Mouse (Mus musculus) large intestine, adult 2 months (tissue): Measurements from ENCODE around the gene Defb36. TPM values are rescaled to one million over a fixed set of nuclear protein-coding genes. Genes with fewer than 3 reads are reported as not detected.
A peak's percentile ranks its signal among the peaks of the same experiment; 100 is the strongest.

Source experiments
- DNase-seq: peaks from one replicate; pipeline ENCODE4 v3.0.0-alpha.2; 2012; ENCODE audit warnings: low read depth, low spot score
- WGBS: fragments of 180-500 bp; shearing (Covaris S2); methylation state at CpG from one replicate; pipeline ENCODE4 v1.1.7; 2018; 5-methylcytosine and 5-hydroxymethylcytosine counted together
- polyA plus RNA-seq: library from polyadenylated mRNA; depleted of rRNA; stranded (reverse); fragments of >200 nt; gene quantifications from 2 replicates; pipeline ENCODE4 v1.2.3, GENCODE M21; 2012; rRNA removed

The Defb36 gene
- polyA plus RNA-seq: not detected in 2 replicates

DNA sequence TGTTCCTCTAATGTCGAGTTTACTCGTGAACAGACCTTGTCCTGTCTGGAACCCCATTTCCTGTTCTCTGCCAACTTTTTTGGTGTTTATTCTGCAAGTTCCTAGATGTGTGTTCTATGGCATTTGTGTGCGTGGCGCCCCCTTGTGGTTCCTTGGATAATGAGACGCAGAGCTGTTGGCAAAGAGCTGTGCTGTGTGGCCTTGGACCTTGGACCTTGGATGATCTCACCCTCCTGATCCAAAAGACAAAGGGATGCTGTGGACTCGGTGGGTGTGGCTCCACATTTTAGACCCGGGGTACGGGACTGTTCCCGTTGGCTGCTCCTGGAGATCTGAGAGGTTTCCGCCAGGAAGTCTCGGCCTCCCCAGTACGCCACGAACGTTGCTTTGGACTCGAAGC lies at the start of gene Defb36:
Gene Defb36, plus strand, starts transcription at position 271 of the 400 bp plus-strand sequence.
- DNase-seq: no peak
- WGBS: 63% methylated on average over 15 of the region's 15 CpGs

DNA sequence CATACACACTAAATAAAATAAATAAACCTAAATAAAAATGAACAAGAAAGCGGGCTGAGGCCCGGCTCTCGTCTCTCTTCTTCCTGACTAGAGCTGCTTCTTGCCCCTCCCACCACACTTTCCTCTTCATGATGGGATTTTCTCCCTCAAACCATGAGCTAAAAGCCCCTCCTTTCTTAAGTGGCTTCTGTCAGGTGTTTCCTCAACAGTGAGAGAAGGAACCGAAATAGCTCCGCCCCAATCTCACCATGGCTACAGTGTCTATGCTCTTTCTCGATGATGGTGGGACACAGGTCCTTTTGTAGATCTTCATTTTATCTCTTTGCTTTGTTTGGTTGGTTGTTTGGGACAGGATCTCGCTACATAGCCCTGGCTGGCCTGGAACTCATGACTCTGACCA lies 47.5 kb upstream of the Defb36 start:
- WGBS: 82% methylated on average over 7 of the region's 7 CpGs
- no peak for DNase-seq

DNA sequence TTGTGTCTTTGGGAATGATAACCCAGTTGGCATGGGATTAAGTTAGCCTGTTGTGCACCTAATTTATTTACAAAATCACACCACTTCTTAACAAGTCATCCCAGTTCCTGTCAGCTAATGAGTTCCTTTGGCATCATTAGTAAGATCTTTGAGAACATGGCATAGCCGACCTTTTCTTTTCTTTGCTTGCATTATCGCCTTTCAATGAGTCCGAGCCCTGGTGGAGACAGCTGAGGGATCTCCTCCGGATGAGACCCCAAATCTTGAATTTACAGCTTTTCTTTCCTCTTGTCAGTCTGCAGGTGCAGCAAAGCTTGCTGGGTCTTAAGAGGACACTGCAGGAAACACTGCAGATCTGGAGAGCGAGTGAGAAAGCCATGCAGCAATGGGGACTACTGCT lies 35.1 kb upstream of the Defb36 start, which contains the start of gene Gm17416:
Gene Gm17416, plus strand, starts transcription at position 301 of the 400 bp plus-strand sequence.
- DNase-seq: no peak
- 93% methylated on average over 5 of the region's 5 CpGs for WGBS

DNA sequence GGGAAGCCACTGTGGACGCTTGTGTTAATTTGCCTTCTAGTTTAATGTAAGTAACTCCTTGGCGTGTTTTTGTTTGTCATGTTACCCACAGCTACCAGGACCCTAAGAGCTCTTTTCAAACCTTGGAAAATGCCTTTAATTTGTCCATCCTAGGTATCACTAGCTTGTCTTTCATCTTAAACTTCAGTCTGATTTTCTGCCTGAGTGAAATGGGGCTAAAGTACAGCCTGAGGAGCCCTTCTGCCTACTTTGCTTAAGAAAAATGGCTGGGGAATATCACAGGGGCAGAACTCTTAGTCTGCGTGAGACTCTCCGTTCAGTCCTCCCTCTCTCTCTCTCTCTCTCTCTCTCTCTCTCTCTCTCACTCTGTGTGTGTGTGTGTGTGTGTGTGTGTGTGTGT lies 34.2 kb upstream of the Defb36 start:
- DNase-seq: no peak
- WGBS: 71% methylated on average over 4 of the region's 4 CpGs

DNA sequence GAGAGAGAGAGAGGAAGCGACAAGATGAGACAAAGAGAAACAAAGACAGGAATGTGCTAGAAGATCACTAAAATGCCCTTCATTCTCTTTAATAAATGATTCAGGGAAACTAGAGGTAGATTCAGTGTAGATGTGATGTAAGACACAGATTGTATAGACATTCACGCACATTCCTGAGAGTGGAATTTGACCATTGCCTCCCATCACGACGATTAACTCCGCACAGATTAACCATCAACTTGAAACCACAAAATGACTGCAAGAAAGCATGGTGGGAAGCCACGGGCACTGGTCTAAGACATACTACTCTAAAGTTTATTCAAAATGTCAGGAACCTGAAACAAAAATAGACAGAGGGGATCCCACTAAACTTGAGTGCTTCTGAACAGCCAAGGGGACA lies 33.8 kb upstream of the Defb36 start:
- no peak for DNase-seq
- WGBS: 31% methylated on average over 6 of the region's 6 CpGs

DNA sequence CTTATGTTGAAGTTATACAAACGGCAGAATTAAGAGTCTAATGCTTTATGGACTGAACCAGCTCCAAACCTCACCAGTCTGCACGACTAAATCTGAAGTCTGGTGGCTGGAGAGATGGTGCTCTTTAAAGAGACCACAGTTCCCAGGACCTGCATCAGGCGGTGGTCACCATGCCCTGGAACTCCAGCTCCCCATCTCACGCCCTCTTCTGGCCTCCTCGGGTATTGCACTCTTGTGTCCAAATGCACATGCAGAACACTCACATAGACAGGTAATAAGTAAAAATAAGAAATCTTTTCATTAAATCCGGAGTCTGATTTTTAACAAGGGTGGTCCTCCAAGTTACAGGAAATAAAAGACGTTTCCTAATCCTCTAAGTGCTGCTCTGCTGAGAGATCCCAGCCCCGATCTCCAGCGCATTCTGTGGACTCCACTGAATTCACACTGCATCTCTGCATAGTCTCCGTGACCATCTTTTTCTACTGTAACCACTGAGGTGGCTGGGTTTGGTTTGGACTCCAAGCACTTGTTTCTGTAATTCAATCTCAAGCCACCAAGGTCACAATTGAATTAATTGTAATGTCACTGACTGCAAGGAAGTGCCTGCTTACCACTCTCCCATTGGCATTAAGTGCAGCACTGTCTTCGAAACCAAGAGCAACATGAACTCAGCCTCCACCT lies 31.9 kb upstream of the Defb36 start, which contains the start of gene Defb21:
Gene Defb21, plus strand, starts transcription at position 631 of the 681 bp plus-strand sequence.
- no peak for DNase-seq
- 67% methylated on average over 11 of the region's 11 CpGs for WGBS

DNA sequence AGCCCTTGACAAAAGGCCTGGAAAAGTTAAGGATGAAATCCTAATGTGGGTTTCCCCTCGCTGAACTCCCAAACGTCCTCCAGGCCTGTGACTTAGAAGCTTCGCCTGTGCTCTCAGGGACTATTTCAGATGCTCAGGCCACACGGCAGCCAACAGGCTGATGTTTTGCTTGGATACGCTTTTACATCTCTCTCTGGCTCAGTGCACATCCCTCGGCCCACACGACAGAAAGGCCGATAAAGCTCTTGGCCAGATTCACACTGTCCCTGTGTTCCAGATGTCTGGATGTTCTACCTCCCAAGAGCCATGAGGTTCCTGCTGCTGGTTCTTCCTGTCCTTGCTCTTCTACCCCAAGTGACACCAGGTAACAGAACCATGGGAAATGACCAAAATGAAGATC lies 30.6 kb upstream of the Defb36 start:
- 88% methylated on average over 8 of the region's 8 CpGs for WGBS

DNA sequence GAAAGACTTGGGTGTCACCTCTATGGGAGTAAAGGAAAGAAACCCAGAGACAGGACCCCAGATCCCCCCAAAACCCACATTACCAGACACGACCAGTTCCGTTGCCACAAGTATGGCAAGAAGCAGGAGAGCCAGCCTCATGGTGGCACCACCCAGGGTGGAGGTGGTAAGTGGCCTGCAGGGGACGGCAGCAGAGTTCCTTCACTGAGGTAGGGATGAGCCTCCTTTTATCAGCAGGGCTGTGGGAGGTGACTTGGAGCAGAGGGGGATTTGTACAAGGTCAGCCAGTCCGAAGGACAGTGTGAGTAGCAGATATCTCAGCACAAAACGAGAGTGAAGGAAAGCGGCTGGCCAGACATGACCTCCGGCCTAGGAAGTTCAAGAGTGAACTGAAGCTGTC lies 24.0 kb upstream of the Defb36 start, which contains the start of gene Defb19:
Gene Defb19, minus strand, starts transcription at position 206 of the 400 bp plus-strand sequence.
- 78% methylated on average over 7 of the region's 7 CpGs for WGBS

More for the DNA sequence above, 30.6 kb upstream of the Defb36 start:
- DNase-seq: no peak

DNA sequence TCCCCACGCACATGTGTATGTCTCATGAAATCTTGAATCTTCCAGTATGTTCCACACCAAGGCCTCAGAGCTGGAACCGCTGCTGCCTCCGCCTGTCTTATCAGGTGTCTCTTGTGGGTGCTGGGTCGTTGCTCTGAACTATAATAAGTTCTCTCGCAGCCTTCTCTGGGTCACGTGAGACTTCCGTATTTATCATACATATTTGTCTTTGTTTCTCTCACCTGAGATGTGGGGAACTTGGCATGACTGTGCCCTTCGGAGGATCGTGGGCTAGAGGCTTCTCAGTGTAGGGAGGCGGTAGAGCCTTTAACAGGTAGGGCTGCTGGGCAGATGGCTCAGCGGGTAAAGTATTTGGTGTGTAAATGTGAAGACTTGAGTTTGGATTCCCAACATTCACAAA lies 23.5 kb upstream of the Defb36 start:
- no peak for DNase-seq
- WGBS: 82% methylated on average over 11 of the region's 11 CpGs

More for the DNA sequence above, 24.0 kb upstream of the Defb36 start, which contains the start of gene Defb19:
- DNase-seq: no peak

DNA sequence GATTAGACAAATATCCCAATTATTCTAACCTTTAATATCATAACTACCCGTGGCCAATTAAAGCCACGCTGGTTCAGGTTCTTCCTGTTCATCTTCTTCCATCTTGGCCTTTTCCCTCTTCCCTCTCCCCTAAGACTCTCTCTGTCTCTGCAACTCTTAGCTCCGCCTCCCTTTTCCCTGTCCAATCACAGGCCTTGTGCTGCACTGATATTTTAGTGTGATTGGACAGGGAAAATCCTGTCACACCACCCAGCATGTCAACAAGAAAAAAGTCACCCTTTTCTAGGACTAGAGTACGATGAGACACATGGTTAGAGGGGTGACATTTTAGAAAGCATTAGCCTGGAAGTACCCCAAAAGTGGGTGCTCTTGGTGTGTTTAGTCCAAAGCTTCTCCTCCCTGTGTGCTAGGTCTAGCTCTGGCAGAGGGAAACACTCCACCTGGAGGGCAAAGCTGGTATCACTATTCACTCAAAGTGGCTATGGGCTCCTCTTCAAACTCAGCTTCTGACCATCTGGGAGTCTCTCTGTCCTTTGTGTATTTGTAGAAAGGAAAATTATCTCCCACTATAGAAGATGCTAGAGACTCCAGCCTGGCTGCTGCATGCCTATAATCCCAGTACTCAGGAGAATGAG lies 17.1 kb upstream of the Defb36 start:
- 55% methylated on average over 4 of the region's 4 CpGs for WGBS
- no peak for DNase-seq

DNA sequence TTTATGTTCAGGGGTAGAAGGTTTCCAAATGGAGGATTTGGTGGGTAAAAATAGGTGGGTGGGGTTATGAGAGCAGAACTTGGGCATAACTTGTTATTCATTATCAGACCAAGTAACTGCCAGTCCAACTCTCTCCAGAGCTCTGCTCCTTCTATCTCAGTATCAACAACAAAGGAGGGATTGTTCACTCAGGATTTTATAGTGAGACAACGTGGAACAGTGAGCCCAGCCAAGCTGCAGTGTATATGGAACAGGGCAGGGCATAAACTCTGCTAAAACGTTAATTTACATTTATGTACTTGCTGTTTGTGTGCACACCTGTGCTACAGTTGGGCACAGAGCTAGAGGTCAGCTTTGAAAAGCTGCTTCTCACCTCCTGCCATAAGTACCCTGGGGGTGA lies 15.7 kb upstream of the Defb36 start:
- 10% methylated on average over 2 of the region's 2 CpGs for WGBS
- no peak for DNase-seq

DNA sequence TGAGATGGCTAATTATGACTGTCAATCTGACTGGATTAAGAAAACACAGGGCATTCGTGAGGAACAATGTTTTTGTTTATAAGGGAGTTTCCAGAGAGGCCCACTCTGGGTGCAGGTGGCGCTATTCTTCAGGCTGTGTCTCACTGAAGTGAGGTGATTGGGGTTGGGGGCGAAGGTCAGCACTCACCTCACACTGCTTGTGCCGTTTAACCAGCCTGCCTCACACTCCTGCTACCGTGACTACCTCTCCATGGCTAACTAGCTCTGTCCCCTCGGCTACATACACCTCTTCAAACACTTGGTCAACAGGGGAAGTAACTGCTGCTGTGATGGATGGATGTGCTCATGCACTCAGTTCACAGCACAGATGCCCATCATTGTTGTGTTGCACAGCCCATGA lies 15.1 kb upstream of the Defb36 start:
- no peak for DNase-seq
- WGBS: 24% methylated on average over 6 of the region's 6 CpGs

DNA sequence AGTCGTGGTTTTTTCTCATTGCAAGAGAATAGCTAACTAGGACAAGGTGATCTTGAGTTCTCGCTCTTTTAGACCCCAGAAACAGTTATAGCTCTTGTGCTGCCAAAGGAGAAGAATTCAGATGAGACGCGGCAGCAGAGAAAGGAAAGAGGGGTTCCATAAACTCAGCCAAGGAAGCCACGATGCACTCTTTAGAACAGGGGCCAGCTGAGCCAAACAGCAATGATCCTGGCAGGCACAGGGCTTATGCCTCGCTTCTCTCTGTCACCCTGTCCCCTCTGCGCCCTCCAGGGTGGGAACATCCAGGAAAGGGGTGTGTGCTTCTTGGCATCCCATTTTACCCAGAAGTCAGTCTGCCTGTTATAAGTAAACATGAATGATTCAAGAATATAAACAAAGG lies 4.8 kb upstream of the Defb36 start, which contains the start of gene Defb45:
Gene Defb45, minus strand, starts transcription at position 101 of the 400 bp plus-strand sequence.
- 34% methylated on average over 7 of the region's 7 CpGs for WGBS
- DNase-seq: no peak

DNA sequence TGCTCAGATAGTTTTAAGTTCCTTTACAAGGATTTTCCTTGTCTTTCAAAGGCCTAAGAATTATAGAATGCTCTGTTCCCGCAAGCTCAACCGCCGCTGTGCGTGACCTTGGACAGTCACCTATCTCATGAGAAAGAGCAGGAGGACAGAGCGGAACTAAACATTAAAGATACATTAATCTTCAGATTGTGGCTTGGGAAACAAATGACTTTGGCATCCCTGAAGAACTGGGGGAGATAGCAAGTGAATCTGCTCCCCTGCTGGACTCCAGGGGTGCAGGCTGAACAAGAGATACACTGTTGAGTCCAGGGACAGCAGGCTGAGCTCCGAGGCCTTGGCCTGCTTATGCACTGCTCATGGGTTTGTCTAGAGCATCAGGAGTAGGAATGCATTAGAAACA lies 4.1 kb upstream of the Defb36 start:
- no peak for DNase-seq
- 78% methylated on average over 6 of the region's 6 CpGs for WGBS

DNA sequence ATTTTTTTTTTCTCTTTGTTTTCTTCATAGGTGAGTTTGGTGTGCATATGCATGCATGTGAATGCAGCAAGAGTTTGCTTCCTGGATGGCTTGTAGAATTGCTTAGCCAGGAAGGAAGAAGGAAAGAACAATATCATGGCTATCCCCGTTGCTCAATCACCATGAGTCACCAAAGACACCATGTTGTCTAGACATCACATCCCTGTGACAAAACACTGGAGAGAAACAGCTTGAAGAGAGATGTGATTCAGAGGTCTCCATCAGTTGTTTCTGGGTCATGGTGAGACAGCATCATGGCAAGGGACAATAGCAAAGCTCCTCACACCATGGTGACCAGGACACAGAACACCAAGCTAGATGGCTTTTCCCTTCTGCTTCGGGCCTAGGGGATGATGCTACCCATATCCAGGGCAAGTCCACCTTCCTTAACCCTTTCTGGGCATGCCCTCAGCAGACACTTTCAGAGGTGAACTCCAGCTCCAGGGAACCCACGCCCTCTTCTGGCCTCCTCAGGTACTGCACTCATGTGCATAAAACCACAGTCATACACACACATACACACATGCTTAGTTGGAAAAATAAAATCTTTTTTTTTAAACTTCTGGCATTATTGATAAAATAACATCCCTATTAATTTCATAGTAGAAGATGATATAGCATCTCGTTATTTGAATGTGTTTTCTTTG lies 2.7 kb upstream of the Defb36 start:
- WGBS: 67% methylated on average over 4 of the region's 4 CpGs
- no peak for DNase-seq

DNA sequence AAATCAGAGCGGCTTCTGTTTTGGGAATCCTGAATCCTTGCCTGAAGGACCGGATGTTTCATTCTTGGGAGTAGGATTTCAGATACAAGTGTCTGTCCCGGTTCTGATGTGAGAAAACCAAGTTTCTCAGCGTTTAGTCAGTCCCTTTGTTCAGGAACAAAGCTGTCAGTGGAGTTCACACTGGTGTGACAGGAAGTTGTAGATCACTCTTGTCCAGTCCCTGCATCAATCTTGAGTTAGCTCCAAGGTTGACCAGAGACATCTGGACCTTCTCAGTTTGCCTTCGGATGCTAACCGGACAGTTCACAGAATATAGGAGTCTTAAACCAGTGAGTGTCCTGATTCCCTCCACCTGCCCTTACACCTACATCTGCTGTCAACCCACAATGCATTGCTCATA lies 3.6 kb downstream of the Defb36 start:
- WGBS: 60% methylated on average over 6 of the region's 6 CpGs
- no peak for DNase-seq

DNA sequence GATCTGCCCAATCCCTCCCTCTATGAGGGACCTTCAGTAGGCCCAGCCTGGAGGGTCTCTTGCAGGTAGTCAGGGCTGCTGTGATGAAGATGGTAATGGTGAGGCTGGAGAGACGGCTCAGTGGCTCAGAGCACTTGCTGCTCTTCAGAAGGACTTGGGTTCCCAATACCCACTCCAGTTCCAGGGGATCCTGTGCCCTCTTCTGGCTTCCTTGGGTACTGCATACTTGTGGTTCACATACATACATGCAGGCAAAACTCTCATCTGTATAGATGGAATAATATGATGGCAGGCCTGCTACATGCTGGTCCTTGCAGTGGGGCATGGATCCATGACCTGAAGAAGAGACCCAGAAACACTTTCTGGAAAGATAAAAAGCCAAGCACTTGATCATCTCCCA lies 4.6 kb downstream of the Defb36 start:
- WGBS: 95% methylated on average over 1 of the region's 1 CpGs
- no peak for DNase-seq

DNA sequence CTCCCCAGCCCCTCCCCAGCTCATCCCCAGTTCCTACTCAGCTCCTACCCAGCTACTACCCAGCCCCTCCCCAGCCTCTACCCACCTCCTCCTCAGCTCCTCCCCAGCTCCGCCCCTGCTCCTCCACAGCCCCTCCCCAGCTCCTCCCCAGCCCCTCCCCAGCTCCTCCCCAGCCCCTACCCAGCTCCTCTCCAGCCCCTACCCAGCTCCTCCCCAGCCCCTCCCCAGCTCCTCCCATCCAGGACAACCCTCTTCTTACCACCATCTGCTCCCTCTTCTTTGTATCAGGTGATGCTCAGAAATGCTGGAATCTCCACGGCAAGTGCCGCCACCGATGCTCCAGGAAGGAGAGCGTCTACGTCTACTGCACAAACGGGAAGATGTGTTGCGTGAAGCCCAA lies 8.1 kb downstream of the Defb36 start:
- WGBS: 64% methylated on average over 7 of the region's 8 CpGs
- no peak for DNase-seq

DNA sequence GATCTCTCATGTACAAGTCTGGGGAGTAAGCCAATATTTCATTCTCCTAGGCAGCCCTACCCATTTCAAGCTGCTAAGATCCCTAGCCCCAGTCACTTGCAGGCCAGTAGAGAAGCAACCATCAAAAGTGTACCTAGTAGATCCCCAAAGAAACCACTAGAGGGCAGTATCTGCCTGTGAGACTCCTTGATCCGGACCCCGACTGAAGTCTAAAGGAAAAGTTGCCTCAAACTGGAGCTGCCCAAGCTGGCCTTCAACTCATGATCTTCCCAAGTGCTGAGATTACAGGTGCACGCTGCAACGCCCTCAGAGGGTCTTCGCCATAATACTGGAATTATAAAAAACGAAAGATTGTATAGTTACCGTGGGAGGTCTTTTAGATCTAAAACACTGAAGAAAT lies 11.4 kb downstream of the Defb36 start:
- 18% methylated on average over 7 of the region's 7 CpGs for WGBS
- DNase-seq: peak; percentile 31

DNA sequence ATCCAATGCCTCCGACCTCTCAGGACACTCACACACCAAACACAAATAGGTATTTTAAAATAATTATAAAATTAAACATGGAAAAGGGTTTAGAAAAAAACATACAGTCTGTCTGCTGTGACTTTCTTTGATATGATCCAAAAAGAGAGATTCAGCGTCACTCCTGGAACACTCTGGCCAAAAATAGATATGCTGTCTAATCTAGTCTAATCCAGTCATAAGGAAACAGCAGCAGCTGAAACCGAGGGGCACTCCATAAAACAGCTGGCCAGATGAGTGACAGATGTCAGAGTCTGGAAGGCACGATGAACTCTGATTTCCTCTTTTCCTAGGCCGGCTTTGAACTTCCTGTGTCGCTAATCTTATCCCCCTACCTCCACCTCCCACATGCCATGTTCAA lies 12.3 kb downstream of the Defb36 start:
- WGBS: 69% methylated on average over 6 of the region's 6 CpGs
- no peak for DNase-seq

DNA sequence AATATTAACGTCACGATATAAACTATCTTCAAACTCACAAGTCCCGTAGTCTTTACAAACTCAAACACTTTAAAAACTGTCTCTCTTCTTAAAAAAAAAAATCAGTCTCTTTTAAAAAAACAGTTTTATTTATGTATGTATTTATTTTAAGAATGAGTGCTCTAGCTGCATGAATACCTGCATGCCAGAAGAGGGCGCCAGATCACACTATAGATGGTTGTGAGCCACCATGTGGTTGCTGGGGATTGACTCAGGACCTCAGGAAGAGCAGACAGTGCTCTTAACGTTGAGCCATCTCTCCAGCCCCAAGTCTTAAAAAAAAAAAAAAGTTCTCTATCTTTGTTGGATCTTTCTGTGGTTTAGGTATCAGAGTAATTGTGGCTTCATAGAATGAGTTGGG lies 13.2 kb downstream of the Defb36 start:
- 72% methylated on average over 5 of the region's 5 CpGs for WGBS
- no peak for DNase-seq
